Mouse (Mus musculus) lung, postnatal 0 days (tissue): ENCODE measurements at regions not wholly inside any gene's neighbourhood (a gene's known extent, or its start where the extent isn't known, plus 50 kb on each side); places are given as distances from the start of the nearest gene placed in this dataset.

Source experiments
- ATAC-seq: fragments of 200-750 bp; cut with Nextera tagmentation; 2 replicates; pipeline ENCODE4 v1.8.0; 2017; ENCODE audit warnings: moderate library complexity
- DNase-seq: peaks from one replicate; pipeline ENCODE4 v3.0.0-alpha.2; 2016; ENCODE audit warnings: low spot score
- H3K27ac ChIP-seq: fragments of 300-500 bp; sonication (generic); 2 replicates; pipeline ENCODE4 v1.5.1; 2014; ENCODE audit warnings: antibody characterized with exemption, mild to moderate bottlenecking, low read length, mixed read lengths
- H3K27me3 ChIP-seq: fragments of 300-500 bp; sonication (generic); replicated peaks from 2 replicates; pipeline ENCODE4 v1.6.1; 2014; ENCODE audit warnings: low read length, mixed read lengths; ENCODE audit not compliant: insufficient read depth
- H3K36me3 ChIP-seq: fragments of 300-500 bp; sonication (generic); 2 replicates; pipeline ENCODE4 v1.6.1; 2014; ENCODE audit warnings: low read length, mixed read lengths; ENCODE audit not compliant: insufficient read depth
- H3K4me1 ChIP-seq: fragments of 300-500 bp; sonication (generic); 2 replicates; pipeline ENCODE4 v1.6.1; 2014; ENCODE audit warnings: antibody characterized with exemption, low read depth, low read length, mixed read lengths; ENCODE audit not compliant: insufficient read depth
- H3K4me2 ChIP-seq: fragments of 300-500 bp; sonication (generic); replicated peaks from 2 replicates; pipeline ENCODE4 v1.6.1; 2014; ENCODE audit warnings: low read depth, mild to moderate bottlenecking, low read length, moderate library complexity, mixed read lengths
- H3K4me3 ChIP-seq: fragments of 300-500 bp; sonication (generic); 2 replicates; pipeline ENCODE4 v1.5.1; 2014; ENCODE audit warnings: low read depth, low read length
- H3K9ac ChIP-seq: fragments of 300-500 bp; sonication (generic); replicated peaks from 2 replicates; pipeline ENCODE4 v1.6.1; 2014; ENCODE audit warnings: low read depth, mild to moderate bottlenecking
- H3K9me3 ChIP-seq: fragments of 300-500 bp; sonication (generic); 2 replicates; pipeline ENCODE4 v1.6.1; 2016; ENCODE audit warnings: low read length, mixed read lengths
- CTCF ChIP-seq: IDR thresholded peaks from 2 replicates; pipeline ENCODE4 v1.5.1; 2016; ENCODE audit warnings: antibody characterized with exemption, mild to moderate bottlenecking
- EP300 ChIP-seq: IDR thresholded peaks from 2 replicates; pipeline ENCODE4 v1.6.1; 2016; ENCODE audit warnings: antibody characterized with exemption, mild to moderate bottlenecking, control low read depth
- WGBS: fragments of 180-500 bp; shearing (Covaris S2); extraction: QIAGEN DNeasy Blood & Tissue Kit; methylation state at CpG from one replicate; pipeline ENCODE4 v1.1.7; 2014; 5-methylcytosine and 5-hydroxymethylcytosine counted together

DNA sequence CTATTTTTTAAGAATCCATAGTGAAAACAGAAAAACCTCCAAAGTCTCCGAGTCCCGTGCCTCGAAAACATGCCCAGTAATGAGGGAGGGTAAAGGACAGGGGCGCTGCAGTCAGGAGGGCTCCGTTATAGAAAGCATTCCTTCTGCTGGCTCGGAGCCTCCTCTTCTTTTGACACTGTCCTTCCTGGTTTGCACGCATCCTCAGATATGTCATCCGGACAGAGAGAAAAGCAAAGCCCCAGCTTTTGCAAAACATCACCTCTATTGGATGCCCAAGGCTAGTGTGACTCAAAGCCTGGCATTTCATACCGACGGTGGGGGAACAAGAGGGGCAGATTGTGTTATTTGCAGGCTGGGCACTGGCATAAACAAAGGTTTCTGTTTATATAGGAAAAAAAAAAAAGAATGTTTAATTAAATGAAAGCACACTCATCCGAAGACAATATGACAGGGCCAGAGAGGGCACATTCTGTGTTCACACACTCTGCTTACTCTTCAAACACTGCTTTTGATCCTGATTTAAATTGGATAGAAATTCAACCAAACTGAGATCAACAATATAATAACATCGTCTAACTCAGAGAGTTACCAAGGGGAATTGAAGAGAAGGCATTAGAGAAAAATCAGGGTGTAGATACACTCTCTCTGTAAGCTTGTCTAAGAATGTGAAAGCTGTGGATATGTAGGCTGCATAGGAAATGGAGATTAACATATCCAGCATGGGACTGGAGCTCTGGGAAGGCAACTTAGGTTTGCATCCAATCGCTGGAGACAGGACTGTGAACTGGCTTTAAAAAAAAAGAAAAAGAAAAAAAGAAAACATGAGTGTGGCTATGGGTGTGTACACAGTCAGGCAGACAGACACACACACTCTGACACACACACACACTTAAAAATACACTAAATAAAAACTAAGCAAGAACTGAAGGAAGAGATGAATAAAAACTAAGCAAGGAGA, 688.7 kb upstream of the Ptbp2 start:
- no peak overlapping the region for H3K9ac ChIP-seq
- ATAC-seq (peak; percentile 40; the same call in 1 of the 2 replicates), DNase-seq (no peak)
- no peaks in the 10 kb centered on the region for H3K27me3 ChIP-seq
- H3K36me3 ChIP-seq: no peaks in the 10 kb centered on the region
- no peaks in the 10 kb centered on the region for H3K9me3 ChIP-seq
- no peak for TF ChIP-seq EP300
- TF ChIP-seq CTCF: no peak
- no peak overlapping the region for H3K4me2 ChIP-seq
- H3K27ac ChIP-seq: no peak overlapping the region
- no peak overlapping the region for H3K4me3 ChIP-seq
- no peaks in the 10 kb centered on the region for H3K4me1 ChIP-seq
- WGBS: 34% methylated on average over 13 of the region's 13 CpGs

DNA sequence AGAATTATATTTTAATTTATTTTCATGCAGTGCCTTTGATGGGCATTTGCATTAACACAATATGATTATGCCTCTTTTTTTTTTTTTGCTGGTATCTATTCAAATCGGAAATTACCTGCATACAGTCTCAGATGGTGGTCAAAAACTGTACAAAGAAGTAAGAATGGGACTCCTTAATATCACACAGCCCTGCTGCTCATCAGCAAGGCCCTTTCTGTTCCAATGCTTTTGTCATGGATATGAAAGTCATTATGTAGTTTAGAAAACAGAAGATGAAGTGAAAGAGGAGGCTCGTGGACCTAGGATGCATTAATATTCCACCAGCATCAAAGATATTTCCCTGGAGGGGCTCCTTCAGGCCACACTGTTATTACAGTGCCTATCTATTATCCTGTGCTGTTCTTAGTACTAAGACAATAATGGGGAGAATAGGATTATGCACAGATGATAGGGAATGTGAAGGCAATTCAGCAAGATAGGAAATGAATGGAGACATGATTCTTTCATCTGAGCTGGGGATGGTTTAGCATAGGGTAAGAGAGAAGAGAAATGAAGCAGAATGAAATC, 687.7 kb upstream of the Ptbp2 start:
- Histone ChIP-seq H3K27ac (no peak overlapping the region), H3K36me3 (no peaks in the 10 kb centered on the region), H3K9me3 (no peaks in the 10 kb centered on the region), H3K4me1 (no peaks in the 10 kb centered on the region), H3K27me3 (no peaks in the 10 kb centered on the region), H3K4me2 (no peak overlapping the region), H3K4me3 (no peak overlapping the region), H3K9ac (no peak overlapping the region)
- DNase-seq (no peak), ATAC-seq (no peak)
- 59% methylated on average over 2 of the region's 2 CpGs for WGBS
- TF ChIP-seq EP300: no peak
- no peak for TF ChIP-seq CTCF

DNA sequence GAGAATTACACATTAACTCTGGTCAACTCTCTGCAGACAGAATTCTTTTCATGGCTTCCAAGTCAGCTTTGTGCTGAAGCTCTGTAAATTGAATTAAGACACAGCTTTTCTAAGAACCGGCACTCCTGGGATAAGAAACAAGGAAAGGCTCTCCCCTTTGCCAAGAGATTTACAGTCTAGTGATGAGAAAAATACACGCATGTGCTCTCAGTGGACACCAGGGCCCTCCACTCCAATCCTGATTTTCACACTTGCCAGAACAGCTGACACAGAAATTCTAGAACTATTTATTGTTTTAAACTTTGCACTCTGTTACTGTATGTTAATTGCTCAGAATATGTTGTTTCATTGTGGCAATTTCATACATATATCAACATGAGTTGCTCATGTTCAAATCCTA, 684.6 kb upstream of the Ptbp2 start:
- Histone ChIP-seq H3K9ac (no peak overlapping the region), H3K4me1 (no peaks in the 10 kb centered on the region), H3K4me2 (no peak overlapping the region), H3K36me3 (no peaks in the 10 kb centered on the region), H3K27me3 (no peaks in the 10 kb centered on the region), H3K27ac (no peak overlapping the region), H3K4me3 (no peak overlapping the region), H3K9me3 (no peaks in the 10 kb centered on the region)
- ATAC-seq (no peak), DNase-seq (no peak)
- no peak for TF ChIP-seq EP300
- TF ChIP-seq CTCF: no peak
- 91% methylated on average over 2 of the region's 2 CpGs for WGBS

DNA sequence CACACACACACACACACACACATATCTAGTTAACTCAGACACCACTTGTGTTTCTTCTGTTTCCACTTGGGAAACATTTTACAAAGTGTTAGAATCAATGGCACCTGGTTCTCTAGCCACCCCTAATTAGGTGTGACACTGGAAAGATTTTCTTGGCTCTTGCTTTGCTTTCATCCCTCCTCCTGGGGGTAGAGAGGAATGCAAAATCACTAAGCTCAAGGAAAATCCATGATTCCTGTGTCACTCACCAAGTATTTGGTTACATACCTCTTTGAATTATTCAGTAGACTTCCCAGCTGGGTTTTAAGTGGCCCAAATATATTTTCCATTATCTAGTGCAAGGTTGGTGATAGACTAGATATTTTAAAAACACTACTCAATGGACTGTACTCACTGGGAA, 676.5 kb upstream of the Ptbp2 start:
- H3K4me2 ChIP-seq: no peak overlapping the region
- no peaks in the 10 kb centered on the region for H3K4me1 ChIP-seq
- H3K27ac ChIP-seq: no peak overlapping the region
- H3K9ac ChIP-seq: no peak overlapping the region
- H3K9me3 ChIP-seq: no peaks in the 10 kb centered on the region
- TF ChIP-seq CTCF: no peak
- TF ChIP-seq EP300: no peak
- H3K4me3 ChIP-seq: no peak overlapping the region
- DNase-seq: no peak
- no peak for ATAC-seq
- no peaks in the 10 kb centered on the region for H3K27me3 ChIP-seq
- no peaks in the 10 kb centered on the region for H3K36me3 ChIP-seq

DNA sequence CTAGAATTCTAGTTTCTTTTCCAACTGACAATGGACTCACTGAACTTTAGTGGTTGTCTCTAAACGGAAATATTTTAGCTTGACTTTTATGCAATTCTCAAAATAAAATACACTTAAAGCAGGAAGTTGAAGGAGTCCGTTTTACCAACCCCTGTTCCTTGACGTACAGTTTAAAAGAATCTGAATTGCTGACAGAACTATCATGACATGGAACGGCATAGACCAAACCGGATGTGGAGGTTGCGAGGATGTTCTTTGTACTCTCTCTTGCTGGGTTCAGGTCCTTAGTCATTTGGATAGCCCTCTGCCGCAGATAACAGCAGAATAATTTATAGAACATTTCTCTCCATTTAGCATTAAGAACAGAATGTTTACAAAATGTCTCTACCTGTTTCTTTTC, 673.6 kb upstream of the Ptbp2 start:
- H3K4me3 ChIP-seq: no peak overlapping the region
- no peak overlapping the region for H3K4me2 ChIP-seq
- no peaks in the 10 kb centered on the region for H3K36me3 ChIP-seq
- H3K4me1 ChIP-seq: no peaks in the 10 kb centered on the region
- no peaks in the 10 kb centered on the region for H3K27me3 ChIP-seq
- TF ChIP-seq CTCF (no peak), EP300 (no peak)
- ATAC-seq: no peak
- DNase-seq: no peak
- WGBS: 60% methylated on average over 7 of the region's 7 CpGs
- H3K9ac ChIP-seq: no peak overlapping the region
- no peaks in the 10 kb centered on the region for H3K9me3 ChIP-seq
- no peak overlapping the region for H3K27ac ChIP-seq

DNA sequence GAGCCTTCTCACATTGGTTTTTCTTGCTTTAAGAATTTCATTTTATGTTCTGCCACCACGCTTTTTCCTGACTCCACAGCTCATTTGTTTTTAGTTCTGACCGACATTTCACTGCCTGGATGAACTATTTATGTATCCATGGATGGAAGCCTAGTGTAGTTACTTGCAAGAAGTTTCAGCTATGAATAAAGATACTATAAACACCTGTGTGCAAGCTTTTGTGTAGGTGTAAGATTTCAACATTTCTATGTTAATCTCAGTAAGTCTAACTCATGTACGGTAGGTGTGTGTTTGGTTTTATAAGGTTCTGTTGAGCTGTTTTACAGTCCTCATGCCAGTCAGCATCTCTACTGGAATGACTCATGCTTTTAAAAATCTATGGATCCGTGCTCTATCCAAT, 656.9 kb upstream of the Ptbp2 start:
- no peak overlapping the region for H3K27ac ChIP-seq
- no peak overlapping the region for H3K9ac ChIP-seq
- H3K27me3 ChIP-seq: no peaks in the 10 kb centered on the region
- no peak overlapping the region for H3K4me3 ChIP-seq
- TF ChIP-seq CTCF (no peak), EP300 (no peak)
- no peaks in the 10 kb centered on the region for H3K9me3 ChIP-seq
- H3K4me2 ChIP-seq: no peak overlapping the region
- H3K4me1 ChIP-seq: no peaks in the 10 kb centered on the region
- H3K36me3 ChIP-seq: no peaks in the 10 kb centered on the region
- 75% methylated on average over 4 of the region's 4 CpGs for WGBS
- ATAC-seq (no peak), DNase-seq (no peak)
